Mouse (Mus musculus) fat pad, adult 2 months (tissue): ENCODE measurements around the gene Gm15217.

Source experiments
- DNase-seq: peaks from one replicate; pipeline ENCODE4 v3.0.0-alpha.2; 2011; ENCODE audit warnings: low read depth, low spot score; ENCODE audit errors: extremely low read depth

The Gm15217 gene

GRCm38 (mm10) chr14:46391621-46392170 is 12.5 kb downstream of the Gm15217 start:
- DNase-seq: no peak

GRCm38 (mm10) chr14:46398091-46398695 is 19.0 kb downstream of the Gm15217 start:
- DNase-seq: no peak

- DNase-seq: no peak
Measured at GRCm38 (mm10) chr14:46399925-46400324, 20.7 kb downstream of the Gm15217 start.

- no peak for DNase-seq
Measured at GRCm38 (mm10) chr14:46408319-46408718, 29.1 kb downstream of the Gm15217 start.

GRCm38 (mm10) chr14:46409016-46409415 is 29.8 kb downstream of the Gm15217 start:
- no peak for DNase-seq

- no peak for DNase-seq
Measured at GRCm38 (mm10) chr14:46410557-46411120, 31.4 kb downstream of the Gm15217 start.

- no peak for DNase-seq
Measured at GRCm38 (mm10) chr14:46412497-46413000, 33.3 kb downstream of the Gm15217 start.

- no peak for DNase-seq
Measured at GRCm38 (mm10) chr14:46418371-46419097, 39.3 kb downstream of the Gm15217 start.

- no peak for DNase-seq
Measured at GRCm38 (mm10) chr14:46419269-46419668, 40.1 kb downstream of the Gm15217 start.

- no peak for DNase-seq
Measured at GRCm38 (mm10) chr14:46421823-46422222, 42.6 kb downstream of the Gm15217 start.

GRCm38 (mm10) chr14:46427251-46427650 is 48.0 kb downstream of the Gm15217 start:
- no peak for DNase-seq

- DNase-seq: no peak
Measured at GRCm38 (mm10) chr14:46430231-46430630, 51.0 kb downstream of the Gm15217 start.
